Mouse (Mus musculus) adrenal gland, postnatal 25 days (tissue): ENCODE measurements at regions not wholly inside any gene's neighbourhood (a gene's known extent, or its start where the extent isn't known, plus 50 kb on each side); places are given as distances from the start of the nearest gene placed in this dataset.
A peak's percentile ranks its signal among the peaks of the same experiment; 100 is the strongest.
"Not testable (repeated sequence)": the region's sequence is repeated elsewhere in the genome, so short reads cannot be mapped to it uniquely, and the experiment has no call there.

Experiments used
- DNase-seq: peaks from one replicate; pipeline ENCODE4 v3.0.0; 2021; ENCODE audit warnings: mixed read lengths

DNA sequence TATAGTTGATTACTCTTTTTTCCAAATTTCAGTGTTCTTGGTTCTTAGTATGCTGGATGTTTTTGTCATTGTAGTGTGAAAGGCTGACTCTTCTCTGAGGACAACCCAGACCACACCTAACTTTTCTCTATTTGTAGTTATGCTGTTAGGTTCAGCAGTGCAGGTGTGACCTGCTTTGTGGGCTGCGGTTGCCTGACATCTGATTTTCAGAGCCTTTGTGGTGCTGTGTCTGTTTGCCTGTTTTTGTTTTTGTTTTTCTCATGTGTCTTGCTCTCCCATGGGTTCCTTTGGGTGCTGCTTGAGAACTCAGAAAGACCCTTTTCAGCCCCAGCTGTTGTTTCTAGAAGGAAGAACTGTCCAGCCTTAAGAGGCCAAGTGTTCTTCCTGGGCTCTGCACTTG lies 52.0 kb upstream of the Trpm1 start:
- no peak for DNase-seq

DNA sequence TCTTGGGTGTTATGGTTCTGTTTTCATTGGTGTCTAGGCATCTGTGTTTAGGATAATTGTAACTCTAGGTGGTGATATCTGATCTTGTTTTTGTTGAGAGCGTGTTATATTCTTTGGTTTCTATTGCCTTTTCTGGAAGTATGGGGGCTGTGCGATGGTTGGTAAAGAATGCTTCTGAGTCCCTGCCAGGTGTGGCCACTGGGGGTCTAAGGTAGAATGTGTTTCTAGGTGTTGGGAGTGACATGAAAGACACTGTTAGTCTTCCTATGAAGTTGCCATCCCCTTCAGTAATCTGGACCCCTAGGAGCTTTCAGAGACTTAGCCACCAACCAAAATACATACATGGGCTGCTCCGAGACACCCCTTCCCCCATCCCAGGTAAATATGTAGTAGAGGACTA lies 54.0 kb upstream of the Trpm1 start:
- no peak for DNase-seq

DNA sequence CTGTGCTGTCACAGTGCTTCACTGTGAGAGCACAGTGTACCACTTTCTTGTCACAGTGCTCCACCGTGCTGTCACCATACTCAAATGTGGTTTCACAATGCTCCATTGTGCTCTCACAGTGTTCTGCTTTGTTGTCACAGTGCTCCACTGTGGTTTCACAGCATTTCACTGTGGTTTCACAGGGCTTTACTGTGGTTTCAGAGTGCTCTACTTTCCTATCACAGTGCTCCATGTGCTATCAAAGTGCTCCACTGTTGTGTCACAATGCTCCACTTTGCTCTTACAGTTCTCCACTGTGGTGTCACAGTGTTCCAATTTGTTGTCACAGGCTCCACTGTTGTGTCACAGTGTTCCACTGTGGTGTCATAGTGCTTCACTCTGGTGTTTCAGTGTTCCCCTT lies 63.6 kb upstream of the Trpm1 start:
- DNase-seq, result no peak

DNA sequence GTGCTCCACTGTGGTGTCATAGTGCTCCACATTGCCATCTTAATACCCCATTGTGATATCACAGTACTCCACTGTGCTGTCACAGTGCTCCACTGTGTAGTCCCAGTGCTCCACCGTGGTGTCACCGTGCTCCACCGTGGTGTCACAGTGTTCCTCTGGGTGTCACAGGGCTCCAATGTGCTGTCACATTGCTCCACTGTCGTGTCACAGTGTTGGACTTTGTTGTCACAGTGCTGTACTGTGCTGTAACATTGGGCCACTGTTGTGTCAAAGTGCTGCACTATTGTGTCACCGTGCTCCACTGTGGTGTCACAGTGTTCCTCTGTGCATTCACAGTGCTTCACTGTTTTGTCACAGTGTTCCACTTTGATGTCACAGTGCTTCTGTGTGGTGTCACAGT lies 64.6 kb upstream of the Trpm1 start:
- DNase-seq, result no peak

DNA sequence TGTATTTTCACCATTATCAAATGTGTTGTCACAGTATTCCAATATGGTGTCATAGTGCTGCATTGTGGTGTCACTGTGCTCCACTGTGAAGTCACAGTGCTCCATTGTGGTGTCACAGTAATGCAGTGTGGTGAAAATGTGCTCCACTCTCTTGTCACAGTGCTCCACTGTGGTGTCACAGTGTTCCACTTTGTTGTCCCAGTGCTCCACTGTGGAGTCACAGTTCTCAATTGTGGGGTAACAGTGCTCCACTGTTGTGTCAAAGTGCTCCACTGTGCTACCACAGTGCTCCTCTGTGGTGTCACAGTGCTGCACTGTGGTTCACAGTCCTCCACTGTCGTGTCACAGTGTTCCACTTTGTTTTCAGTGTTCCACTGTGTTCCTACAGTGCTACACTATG lies 69.7 kb upstream of the Trpm1 start:
- not testable (repeated sequence) for DNase-seq

DNA sequence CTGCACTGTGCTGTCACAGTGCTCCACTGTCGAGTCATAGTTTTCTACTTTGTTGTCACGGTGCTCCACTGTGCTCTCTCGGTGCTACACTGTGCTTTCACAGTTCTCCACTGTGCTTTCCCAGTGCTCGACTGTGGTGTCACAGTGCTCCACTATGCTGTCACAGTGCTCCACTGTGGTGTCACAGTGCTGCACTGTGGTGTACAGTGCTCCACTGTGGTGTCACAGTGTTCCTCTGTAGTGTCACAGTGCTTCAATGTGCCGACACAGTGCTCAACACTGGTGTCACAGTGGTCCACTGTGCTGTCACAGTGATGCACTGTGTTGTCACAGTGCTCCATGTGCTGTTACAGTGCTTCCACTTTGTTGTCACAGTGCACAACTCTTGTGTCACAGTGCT lies 71.0 kb upstream of the Trpm1 start:
- no peak for DNase-seq

DNA sequence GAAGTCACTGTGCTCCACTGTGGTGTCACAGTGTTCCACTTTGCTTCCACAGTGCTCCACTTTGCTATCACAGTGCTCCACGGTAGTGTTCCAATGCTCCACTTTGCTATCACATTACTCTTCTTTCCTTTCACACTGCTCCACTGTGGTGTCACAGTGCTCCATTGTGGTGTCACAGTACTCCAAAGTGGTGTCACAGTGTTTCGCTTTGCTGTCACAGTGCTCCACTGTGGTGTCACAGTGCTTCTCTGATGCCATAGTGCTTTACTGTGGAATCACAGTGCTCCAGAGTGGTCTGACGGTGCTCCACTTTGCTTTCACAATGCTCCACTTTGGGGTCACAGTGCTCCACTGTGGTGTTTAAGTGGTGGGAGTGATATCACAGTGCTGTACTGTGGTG lies 71.4 kb upstream of the Trpm1 start:
- DNase-seq, result no peak

DNA sequence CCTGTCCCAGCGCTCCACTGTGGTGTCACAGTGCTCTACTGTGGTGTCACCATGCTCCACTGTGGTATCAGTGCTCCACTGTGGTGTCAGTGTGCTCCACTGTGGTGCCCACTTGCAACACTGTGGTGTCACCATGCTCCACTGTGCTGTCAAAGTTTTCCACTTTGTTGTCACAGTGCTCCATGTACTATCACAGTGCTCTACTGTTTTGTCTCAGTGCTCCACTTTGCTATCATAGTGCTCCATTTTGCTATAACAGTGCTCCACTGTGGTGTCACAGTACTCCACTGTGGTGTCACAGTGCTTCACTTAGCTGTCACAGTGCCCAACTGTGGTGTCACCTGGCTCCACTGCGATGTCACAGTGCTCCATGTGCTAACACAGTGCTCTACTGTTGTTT lies 72.0 kb upstream of the Trpm1 start:
- DNase-seq, result no peak

DNA sequence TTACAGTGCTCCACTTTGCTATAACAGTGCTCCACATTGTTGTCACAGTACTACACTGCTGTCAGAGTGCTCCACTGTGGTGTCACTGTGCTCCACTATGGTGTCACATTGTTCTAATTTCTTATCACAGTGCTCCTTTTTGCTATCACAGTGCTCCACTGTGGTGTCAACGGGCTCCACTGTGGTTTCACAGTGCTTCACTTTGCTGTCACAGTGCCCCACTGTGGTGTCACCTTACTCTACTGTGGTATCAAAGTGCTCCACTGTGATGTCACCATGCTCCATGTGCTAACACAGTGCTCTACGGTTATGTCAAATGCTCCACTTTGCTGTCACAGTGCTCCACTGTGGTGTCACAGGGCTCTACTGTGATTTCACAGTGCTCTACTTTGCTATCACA lies 72.6 kb upstream of the Trpm1 start:
- DNase-seq, result no peak

DNA sequence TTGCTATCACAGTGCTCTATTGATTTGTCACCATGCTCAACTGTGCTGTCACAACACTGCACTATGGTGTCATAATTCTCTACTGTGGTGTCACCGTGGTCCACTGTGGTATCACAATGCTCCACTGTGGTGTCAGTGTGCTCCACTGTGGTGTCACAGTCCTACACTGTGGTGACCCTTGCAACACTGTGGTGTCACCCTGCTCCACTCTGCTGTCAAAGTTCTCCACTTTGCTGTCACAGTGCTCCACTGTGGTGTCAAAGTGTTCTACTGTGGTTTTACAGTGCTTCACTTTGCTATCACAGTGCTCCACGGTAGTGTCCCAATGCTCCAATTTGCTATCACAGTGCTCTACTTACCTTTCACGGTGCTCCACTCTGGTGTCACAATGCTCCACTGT lies 74.3 kb upstream of the Trpm1 start:
- no peak for DNase-seq

DNA sequence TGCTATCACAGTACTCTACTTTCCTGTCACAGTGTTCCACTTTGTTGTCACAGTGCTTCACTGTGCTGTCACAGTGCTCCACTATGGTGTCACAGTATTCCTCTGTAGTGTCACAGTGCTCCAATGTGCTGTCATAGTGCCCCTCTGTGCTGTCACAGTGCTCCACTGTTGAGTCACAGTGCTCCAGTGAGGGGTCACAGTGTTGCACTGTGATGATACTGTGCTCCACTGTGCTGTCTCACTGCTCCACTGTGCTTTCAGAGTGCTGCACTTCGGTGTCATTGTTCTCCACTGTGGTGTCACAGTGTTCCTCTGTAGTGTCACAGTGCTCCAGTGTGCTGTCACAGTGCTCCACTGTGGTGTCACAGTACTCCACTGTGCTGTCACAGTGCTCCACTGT lies 75.0 kb upstream of the Trpm1 start:
- no peak for DNase-seq

DNA sequence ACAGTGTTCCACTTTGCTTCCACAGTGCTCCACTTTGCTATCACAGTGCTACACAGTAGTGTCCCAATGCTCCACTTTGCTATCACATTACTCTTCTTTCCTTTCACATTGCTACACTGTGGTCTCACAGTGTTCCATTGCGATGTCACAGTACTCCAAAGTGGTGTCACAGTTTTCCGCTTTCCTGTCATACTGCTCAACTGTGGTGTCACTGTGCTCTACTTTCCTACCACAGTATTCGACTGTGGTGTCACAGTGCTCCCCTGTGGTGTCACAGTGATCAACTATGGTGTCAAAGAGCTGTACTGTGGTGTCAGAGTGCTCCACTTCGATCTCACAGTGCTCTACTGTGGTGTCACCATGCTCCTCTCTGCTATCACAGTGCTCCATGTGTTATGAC lies 76.1 kb upstream of the Trpm1 start:
- no peak for DNase-seq

DNA sequence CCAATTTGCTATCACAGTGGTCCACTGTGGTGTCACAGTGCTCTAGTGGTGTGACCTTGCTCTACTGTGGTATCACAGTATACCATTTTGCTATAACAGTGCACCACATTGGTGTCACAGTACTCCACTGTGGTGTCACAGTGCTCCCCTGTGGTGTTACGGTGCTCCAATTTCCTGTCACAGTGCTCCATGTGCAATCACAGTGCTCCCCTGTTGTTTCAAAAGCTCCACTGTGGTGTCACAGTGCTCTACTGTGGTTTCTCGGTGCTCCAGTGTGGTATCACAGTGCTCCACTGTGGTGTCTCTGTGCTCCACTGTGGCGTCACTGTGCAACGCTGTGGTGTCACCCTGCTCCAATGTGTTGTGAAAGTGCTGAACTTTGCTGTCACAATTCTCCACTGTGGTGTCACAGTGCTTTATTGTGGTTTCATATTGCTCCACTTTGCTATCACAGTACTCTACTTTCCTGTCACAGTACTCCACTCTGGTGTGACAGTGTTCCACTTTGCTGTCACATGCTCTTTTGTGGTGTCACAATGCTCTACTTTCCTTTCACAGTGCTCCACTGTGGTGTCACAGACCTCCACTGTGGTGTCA lies 76.8 kb upstream of the Trpm1 start:
- no peak for DNase-seq

DNA sequence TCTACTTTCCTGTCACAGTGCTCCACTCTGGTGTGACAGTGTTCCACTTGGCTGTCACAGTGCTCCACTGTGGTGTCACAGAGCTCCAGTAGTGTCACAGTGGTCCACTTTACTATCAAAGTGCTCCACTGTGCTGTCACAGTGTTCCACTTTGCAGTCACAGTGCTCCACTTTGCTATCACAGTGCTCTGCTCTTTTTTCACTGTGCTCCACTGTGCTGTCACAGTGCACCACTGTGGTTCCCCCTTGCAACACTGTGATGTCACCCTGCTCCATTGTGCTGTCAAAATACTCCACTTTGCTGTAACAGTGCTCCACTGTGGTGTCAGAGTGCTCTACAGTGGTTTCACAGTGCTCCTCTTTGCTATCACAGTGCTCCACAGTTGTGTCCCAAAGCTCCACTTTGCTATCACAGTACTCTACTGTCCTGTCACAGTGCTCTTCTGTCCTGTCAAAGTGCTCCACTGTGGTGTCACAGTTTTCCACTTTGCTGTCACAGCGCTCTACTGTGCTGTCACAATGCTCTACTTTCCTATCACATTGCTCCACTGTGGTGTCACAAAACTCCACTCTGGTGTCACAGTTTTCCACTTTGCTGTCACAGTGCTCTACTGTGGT lies 77.8 kb upstream of the Trpm1 start:
- DNase-seq, result no peak

DNA sequence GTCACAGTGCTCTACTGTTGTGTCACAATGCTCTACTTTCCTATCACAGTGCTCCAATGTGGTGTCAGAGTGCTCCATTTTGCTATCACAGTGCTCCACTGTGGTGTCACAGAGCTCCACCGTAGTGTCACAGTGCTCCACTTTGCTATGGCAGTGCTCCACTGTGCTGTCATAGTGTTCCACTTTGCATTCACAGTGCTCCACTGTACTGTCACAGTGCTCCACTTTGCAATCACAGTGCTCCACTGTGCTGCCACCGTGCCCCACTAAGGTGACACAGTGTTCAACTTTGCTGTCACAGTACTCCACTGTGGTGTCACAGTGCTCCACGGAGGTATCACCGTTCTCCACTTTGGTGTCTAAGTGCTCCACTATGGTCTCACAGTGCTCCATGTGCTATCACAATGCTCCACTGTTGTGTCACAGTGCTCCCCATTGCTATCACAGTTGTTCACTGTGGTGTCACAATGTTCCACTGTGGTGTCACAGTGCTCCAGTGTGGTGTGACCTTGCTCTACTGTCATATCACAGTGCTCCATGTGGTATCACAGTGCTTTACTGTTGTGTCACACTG lies 78.9 kb upstream of the Trpm1 start:
- no peak for DNase-seq

DNA sequence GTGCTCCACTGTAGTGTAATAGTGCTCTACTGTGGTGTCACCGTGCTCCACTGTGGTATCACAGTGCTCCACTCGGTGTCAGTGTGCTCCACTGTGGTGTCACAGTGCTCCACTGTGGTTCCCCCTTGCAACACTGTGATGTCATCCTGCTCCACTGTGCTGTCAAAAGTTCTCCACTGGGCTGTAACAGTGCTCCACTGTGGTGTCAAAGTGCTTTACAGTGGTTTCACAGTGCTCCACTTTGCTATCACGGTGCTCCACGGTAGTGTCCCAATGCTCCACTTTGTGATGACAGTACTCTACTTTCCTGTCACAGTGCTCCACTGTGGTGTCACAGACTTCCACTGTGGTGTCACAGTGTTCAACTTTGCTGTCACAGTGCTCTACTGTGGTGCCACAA lies 79.4 kb upstream of the Trpm1 start:
- DNase-seq, result no peak

DNA sequence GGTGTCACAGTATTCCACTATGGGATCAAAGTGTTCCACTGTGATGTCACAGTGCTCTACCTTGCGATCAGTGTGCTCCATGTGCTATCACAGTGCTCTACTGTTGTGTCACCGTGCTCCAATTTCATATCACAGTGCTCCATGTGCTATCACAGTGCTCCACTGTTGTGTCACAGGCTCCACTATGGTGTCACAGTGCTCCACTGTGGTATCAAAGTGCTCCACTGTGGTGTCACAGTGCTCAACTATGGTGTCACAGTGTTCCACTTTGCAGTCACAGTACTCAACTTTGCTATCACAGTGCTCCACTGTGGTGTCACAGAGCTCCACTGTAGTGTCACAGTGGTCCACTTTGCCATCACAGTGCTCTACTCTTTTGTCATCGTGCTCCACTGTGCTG lies 79.9 kb upstream of the Trpm1 start:
- no peak for DNase-seq

DNA sequence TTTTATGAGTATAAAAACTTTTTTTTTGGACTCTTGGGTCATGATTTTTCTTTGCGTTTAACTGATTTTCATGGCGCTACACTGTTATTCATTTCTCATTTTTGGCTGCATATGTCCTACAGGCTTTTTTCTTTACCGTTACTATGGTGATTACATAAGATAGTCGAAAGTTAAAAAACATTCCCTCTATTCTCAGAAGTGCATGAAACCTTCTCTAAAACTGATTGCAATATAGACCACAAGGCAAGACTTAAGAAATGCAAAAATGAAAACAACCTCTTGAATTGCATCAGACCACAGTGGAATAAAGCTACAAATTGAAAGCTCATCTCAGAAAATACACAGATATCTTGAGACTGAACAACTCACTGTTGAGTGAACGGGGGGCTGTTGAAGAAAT lies 82.7 kb upstream of the Trpm1 start:
- no peak for DNase-seq

DNA sequence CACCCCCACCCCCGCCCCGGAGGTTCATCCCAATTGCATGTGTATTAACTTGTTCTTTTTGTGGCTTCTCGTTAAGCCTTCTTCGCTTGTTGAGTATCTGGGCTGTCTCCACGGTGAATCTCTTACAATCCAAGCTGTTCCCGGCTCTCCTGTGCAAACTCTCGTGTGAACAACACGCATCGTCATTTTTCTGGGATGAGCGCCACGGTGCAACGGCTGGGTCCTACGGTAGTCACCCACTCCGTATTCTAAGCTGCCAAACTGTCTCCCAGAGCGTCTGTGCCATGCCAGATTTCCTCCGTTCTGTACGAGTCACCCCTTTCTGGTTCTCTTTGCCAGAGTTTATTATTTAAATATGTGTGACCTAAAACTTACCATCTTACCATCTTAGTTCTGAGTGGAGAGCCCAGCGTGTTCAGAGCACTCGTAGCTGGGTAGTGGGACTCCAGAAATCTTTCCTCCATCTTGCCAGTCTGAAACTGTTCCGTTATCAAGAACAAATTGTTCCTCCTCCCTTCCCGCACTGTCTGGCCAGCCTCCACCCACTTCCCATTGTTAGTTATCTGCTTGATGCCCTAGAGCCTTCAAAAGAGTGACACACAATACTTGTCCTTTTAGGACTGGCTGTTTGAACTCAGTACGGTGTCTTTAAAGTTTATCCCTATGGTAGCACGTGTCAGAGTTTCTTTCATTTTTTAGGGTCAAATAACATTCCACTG lies 87.9 kb upstream of the Trpm1 start:
- no peak for DNase-seq

DNA sequence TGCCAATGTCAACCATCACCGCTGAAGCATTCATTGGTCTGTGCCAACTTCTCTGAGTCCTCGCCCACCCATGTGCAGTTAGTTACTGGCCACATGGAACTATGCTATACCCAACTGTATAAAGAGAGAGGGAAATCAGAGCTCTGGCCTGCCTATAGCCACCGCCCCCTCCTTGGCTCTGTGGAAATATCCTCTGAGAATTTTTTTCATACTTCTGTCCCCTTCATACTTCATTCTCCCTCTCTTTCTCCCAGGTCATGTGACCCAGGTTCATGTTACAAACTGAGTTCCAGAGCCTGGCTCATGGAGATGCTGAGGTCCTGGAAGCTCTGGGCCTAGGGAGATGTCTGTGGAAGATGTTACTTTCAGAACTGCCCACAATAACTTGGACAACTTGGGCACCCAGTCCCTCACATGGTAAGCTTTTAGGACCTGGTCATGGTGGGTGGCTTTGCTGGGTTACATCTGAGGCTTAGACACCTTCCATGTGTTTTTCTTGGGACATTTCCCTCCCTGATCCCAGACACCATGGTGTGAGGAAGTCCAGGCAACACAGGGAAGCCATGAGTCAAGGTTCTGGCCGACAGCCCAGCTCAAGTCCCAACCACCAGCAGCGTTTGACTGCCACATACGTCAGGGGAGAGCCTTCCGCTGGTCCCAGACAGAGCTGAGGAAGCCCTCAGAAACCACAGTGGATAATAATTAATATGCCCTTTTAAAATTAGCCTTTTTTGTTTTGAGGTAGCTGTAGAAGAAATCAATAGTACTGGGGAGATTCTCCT lies 89.0 kb upstream of the Trpm1 start:
- DNase-seq, result peak; percentile 76

DNA sequence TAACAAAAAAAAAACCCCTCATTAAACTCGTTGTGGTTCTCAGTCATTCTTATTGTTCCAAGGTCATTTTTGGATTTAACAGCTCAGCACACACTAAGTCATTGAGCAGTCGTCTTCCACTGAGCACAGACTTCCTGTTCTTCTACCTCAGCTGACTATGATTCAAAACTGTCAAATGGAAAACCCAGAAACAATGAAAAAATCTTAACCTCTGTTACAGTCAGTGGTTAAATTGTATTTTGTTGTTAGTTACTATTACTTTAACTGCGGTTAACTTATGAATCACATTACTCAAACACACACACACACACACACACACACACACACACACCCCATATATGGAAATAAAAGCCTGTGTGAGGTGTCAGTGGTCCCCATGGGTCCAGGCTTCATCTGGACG lies 92.5 kb upstream of the Trpm1 start:
- no peak for DNase-seq

DNA sequence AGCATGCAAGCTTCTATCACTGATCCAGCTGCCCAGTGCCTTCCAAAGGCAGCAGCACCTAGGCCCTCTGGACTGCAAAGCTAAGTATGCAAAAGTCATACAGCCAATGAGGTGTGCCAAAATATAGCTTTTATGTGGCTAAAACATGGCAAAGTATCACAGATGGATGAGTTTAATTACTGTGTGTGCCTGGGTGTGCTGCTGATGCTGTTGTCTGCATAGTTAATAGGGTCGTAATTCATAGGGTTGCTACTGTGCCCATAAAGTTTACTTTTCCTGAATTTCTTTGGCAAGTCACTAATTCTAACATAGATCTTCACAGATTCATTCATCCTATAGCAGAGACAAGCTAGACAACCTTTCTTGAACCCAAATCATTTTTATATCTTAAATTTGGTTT lies 93.1 kb upstream of the Trpm1 start:
- no peak for DNase-seq

DNA sequence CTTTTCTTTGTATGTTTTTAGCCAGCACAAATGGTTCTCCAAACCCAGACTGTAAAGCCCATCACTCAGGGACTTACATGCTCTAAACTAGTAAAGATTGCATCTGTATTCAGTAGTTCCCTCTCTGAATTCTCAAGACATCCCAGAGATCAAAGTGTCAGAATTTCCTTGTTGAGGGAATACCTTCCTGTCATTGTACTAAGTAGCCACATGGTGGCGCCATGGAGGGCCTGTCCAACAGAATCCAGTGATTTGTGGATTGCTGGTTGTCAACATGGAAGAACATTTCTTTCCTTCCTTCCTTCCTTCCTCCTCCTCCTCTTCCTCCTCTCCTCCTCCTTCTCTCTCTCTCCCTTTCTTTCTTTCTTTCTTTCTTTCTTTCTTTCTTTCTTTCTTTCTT lies 93.6 kb upstream of the Trpm1 start:
- peak; percentile 41 for DNase-seq
